Mouse (Mus musculus): Measurements from ENCODE around the gene Traf1. TPM values are rescaled to one million over a fixed set of nuclear protein-coding genes. Genes with fewer than 3 reads are reported as not detected.

Gene Traf1
- polyA plus RNA-seq, 1 experiment, result 9.2 TPM

DNA sequence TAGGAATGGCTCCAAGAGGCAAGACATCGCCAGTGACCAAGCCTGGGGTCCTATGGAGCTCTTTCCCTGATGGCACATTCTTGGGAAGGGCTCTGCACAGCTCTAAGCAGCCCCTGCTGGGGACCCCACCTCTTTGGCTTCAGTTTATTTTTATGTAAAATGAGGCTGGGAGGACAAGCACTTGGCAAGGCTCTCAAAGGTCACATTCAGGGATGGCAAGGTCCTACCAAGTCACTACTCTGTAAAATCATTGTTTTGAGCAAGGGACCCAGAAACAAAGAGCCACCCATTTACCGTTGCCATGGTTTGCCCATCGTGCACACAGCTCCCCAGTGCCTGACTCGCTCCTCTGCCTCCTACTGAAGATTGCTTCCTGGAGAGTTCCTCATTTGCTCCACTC, 15.5 kb downstream of the Traf1 start:
- DNase-seq (ENCODE audit: low read depth, low spot score), result no peak
- WGBS, result 82% methylated on average over 4 of the region's 4 CpGs

DNA sequence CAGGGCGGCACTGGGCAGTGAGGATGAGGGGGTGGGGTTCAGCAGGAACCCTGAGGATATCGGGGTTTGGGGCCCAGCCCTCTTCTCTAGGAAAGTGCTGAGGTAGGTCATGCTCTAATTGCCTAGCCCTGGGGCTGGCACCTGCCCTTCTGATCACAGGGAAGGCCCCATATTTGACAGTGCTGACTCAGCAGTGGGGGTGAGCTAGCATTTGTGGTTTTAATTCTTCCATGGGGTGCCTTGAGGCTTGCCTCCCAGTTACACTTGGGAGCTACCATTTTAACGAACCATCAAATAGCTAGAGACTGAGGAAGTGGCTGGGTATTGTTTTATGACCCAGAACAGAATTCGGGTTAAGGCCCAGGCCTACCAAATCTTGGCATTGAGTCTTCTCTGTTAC, 16.0 kb downstream of the Traf1 start:
- no peak for DNase-seq (ENCODE audit: low read depth, low spot score)
- 72% methylated on average over 4 of the region's 4 CpGs for WGBS

- no peak for DNase-seq (ENCODE audit: low read depth, low spot score)
- 54% methylated on average over 8 of the region's 8 CpGs for WGBS
Measured at GRCm38 (mm10) chr2:34944761-34945160, 16.8 kb downstream of the Traf1 start.

GRCm38 (mm10) chr2:34943556-34944120, 17.9 kb downstream of the Traf1 start:
- WGBS, result 85% methylated on average over 13 of the region's 13 CpGs
- DNase-seq (ENCODE audit: low read depth, low spot score), result no peak

GRCm38 (mm10) chr2:34941061-34941675, 20.4 kb downstream of the Traf1 start:
- DNase-seq (ENCODE audit: low read depth, low spot score), result no peak
- WGBS, result 86% methylated on average over 11 of the region's 11 CpGs

- no peak for DNase-seq (ENCODE audit: low read depth, low spot score)
- 83% methylated on average over 5 of the region's 5 CpGs for WGBS
Measured at GRCm38 (mm10) chr2:34940246-34940645, 21.3 kb downstream of the Traf1 start.

DNA sequence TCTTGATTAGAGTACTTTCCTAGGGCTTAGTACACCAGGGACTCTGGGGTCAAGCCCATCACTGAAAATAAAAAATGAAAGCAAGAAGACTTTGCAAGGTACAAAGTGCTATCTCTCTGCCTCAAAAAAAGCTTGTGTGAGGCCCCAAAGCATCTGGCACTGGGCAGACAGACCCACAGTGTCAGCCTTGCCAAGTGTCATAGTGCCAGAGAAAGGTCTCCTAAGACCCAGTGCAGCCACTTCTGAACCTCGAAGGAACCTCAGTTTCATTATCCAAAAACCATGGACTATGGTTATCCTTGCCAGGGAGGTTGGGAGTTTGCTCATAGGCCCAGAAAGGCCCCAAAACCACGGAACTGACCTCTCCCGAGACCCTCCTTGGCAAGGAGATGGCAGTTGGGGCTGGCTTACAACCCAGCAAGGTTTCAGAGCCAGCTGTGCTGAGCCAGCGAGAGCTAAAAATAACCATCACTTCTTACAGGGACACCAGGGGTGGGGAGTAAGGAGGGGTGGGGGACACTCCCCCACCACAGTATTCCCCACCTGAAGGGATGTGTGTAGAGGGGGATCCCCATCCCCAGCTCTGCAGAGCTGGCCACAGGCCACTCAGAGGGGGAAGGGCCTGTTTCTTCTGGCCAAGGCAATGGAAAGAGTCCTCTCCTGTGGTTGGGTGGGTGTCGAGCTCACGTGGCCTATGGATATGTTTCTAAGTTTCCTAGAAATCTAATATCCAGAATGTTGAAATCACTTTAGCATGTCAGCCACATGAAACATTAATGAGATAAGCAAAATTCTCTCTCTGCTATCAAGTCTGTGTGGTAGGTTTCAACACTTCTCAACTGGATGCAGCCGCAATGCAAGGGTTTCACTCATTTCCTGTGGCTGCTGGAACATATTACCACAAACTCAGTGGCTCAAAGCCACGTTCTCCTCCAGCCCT, 23.0 kb downstream of the Traf1 start:
- WGBS, result 62% methylated on average over 8 of the region's 8 CpGs
- no peak for DNase-seq (ENCODE audit: low read depth, low spot score)

- DNase-seq (ENCODE audit: low read depth, low spot score), result no peak
- WGBS, result 33% methylated on average over 5 of the region's 5 CpGs
Measured at GRCm38 (mm10) chr2:34937460-34937859, 24.1 kb downstream of the Traf1 start.

DNA sequence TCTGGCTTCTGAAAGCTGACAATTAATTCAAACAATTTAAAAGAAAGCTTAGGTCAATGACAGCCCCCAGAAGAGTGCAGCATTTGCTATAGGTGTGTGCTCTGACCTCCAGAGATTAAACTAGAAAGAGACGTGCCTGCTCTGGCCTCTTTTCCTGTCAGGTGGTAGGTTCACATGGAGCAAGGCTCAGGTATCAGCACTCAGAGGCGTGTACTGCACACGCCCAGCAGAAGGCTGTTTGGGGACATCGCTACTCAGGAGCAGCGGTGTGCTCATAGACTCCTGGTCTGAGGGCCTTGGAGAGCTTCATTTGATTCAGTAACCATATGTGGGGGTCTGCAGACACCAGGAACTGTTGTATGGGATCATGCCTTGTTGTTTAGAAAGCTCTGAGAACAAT, 34.3 kb downstream of the Traf1 start:
- WGBS, result 32% methylated on average over 5 of the region's 5 CpGs

DNA sequence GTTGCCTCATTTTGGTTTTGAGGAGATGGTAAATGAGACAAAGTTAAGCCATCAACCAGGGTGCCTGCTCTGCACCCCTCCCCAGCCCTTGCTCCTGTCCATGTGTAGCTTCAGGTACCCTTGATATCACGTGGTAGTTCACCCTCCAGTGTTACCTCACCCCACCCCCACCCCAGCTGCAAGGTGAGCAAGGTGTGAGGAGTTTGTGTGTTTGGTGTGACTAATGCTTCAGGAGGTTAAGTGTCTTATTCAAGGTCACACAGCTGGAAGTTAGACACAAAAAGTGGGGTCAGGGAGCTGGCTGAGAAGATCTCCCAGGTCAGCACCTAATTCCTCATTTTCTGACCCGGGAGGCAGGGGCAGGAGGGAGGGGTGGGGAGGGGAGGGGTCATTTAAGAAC, 38.8 kb downstream of the Traf1 start:
- no peak for DNase-seq (ENCODE audit: low read depth, low spot score)
- 26% methylated on average over 2 of the region's 2 CpGs for WGBS

More for the DNA sequence above, 34.3 kb downstream of the Traf1 start:
- no peak for DNase-seq (ENCODE audit: low read depth, low spot score)

GRCm38 (mm10) chr2:34920144-34920543, 41.4 kb downstream of the Traf1 start:
- WGBS, result 34% methylated on average over 2 of the region's 2 CpGs
- DNase-seq (ENCODE audit: low read depth, low spot score), result no peak

GRCm38 (mm10) chr2:34915103-34915502, 46.5 kb downstream of the Traf1 start:
- no peak for DNase-seq (ENCODE audit: low read depth, low spot score)
- 68% methylated on average over 2 of the region's 2 CpGs for WGBS

DNA sequence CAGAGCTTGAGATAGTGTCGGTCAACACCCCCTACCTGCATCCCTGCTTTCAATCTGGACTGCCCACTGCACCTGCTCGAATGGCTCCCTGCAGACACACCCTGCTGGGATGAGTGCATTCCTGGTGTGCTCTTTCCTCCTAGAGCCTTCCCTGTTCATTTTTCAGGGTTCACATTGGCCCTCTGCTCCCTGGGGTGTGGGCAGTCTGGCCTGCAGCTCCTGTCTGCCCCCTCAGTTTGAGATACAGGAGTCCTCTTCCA, 46.8 kb downstream of the Traf1 start:
- 19% methylated on average over 2 of the region's 2 CpGs for WGBS
- DNase-seq (ENCODE audit: low read depth, low spot score), result no peak

- DNase-seq (ENCODE audit: low read depth, low spot score), result no peak
- 2% methylated on average over 48 of the region's 50 CpGs for WGBS
Measured at GRCm38 (mm10) chr2:34914069-34914822, 47.3 kb downstream of the Traf1 start.

DNA sequence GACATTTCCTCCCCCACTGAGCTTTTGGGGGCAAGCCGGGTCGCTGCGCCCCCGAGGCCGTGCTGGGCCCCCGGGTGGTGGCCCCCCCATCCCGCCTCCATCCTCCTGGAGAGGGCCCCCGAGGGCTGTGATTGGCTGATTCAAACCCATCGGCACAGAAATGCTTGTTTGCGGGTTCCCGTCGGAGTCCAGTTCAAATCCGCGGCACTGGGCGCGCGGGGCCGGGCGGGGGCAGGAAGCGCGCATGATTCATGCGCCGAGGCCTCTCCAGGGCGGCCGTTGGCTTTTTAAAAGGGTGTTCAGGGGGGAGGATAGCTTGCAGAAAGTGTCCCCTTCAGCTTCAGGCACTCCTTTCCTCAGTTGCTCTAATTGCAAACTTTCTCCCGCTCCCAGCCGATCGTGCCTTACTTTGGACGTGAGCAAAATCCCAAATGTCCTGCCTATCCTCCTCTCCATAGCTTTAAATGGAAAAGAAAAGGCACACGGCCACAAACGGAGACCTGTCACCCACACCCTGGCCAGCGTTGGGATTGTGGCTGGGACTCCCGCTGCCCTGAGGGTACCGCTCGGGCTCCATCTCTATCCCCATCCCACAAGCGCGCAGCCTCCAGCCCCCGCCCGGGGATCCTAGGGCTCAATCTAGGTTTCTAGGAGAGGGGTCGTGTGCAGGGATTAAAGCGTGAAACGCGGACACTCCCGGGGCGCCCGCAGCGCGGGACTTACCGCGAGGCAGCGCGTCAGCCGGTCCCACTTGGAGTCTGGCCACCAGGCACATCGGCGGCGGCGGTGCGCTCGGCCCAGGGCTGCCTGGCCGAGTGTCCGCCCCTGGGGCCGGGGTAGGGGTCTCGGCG, 48.1 kb downstream of the Traf1 start, which contains the start of gene Phf19:
TSS of gene Phf19 (minus strand) at position 809 of the 851 bp plus-strand sequence.
- DNase-seq (ENCODE audit: low read depth, low spot score), result no peak
- WGBS, result under 1% methylated on average over 64 of the region's 64 CpGs

DNA sequence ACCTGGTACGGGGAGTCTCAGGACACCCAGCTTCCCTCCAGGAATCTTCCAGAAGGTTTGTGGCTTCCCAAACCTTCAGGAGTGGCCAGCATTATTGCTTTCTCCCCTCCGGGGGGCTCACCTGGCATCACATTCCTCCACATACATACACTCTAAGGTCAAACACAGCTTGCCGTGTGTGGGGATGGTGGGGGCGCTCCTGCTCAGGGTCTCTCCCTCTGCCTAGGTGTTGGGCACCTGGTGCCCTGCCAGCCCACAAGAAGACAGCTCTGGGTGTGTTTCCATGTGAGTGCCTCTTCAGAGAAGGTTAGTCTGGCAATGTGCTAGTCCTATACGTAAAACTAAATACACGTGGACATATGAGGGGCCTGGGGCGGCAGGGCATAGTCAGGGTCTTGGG, 49.0 kb downstream of the Traf1 start:
- DNase-seq (ENCODE audit: low read depth, low spot score), result no peak
- WGBS, result 60% methylated on average over 7 of the region's 7 CpGs

- no peak for DNase-seq (ENCODE audit: low read depth, low spot score)
- 91% methylated on average over 5 of the region's 5 CpGs for WGBS
Measured at GRCm38 (mm10) chr2:34911871-34912270, 49.7 kb downstream of the Traf1 start.

- no peak for DNase-seq (ENCODE audit: low read depth, low spot score)
- 95% methylated on average over 4 of the region's 4 CpGs for WGBS
Measured at GRCm38 (mm10) chr2:34909719-34910118, 51.9 kb downstream of the Traf1 start.

- WGBS, result 60% methylated on average over 12 of the region's 12 CpGs
- DNase-seq (ENCODE audit: low read depth, low spot score), result no peak
Measured at GRCm38 (mm10) chr2:34906861-34907604, 54.5 kb downstream of the Traf1 start.

Measured in large intestine, adult 2 months (tissue).